Mouse (Mus musculus) embryonic stem cell, embryonic (primary cell): ENCODE measurements at regions not wholly inside any gene's neighbourhood (a gene's known extent, or its start where the extent isn't known, plus 50 kb on each side); places are given as distances from the start of the nearest gene placed in this dataset.

ENCODE experiments used
- CTCF ChIA-PET, 4 experiments: fragments of 300-600 bp in 2 of 4; fragments of 350-600 bp in 2 of 4; sonication (Branson Sonifier 250); formaldehyde crosslinking; loops; one replicate each; lab custom pipeline; 2022; ENCODE audit warnings: inconsistent platforms in 2 of 4; lab: Charles Lee
- POLR2A ChIA-PET, 4 experiments: fragments of 300-600 bp in 2 of 4; fragments of 350-600 bp in 2 of 4; sonication (Branson Sonifier 250); formaldehyde crosslinking; loops; one replicate each; lab custom pipeline; 2022; ENCODE audit warnings: antibody characterized with exemption in 4 of 4, inconsistent platforms in 1 of 4; lab: Charles Lee

- ChIA-PET POLR2A (no interaction called here), CTCF (no interaction called here)
Observed at GRCm38 (mm10) chr10:117459651-117460365, 80.0 kb upstream of the Cpsf6 start.

- ChIA-PET CTCF (interaction anchor here in 1 of 4 experiments (0.6 kb wide), 1 partner anchor 144 kb away, joined by 4 read pairs; no protein-coding TSS in a partner anchor), POLR2A (no interaction called here)
Observed at GRCm38 (mm10) chr10:117459041-117459475, 79.2 kb upstream of the Cpsf6 start.

GRCm38 (mm10) chr10:117458271-117459040, 78.6 kb upstream of the Cpsf6 start:
- POLR2A ChIA-PET = no interaction called here
- CTCF ChIA-PET = interaction anchor here in 1 of 4 experiments (0.6 kb wide), 1 partner anchor 144 kb away, joined by 4 read pairs; no protein-coding TSS in a partner anchor

GRCm38 (mm10) chr10:117457701-117457950, 77.8 kb upstream of the Cpsf6 start:
- ChIA-PET POLR2A (interaction anchor here in 1 of 4 experiments (0.6 to 0.7 kb wide), 2 partner anchors 223 to 252 kb away, joined by 3 read pairs; no protein-coding TSS in a partner anchor), CTCF (interaction anchor here in 2 of 4 experiments (0.7 to 1.1 kb wide), 3 partner anchors 20 to 235 kb away, joined by 3 to 6 read pairs (median 3); no protein-coding TSS in a partner anchor)

GRCm38 (mm10) chr10:117456904-117457700, 77.3 kb upstream of the Cpsf6 start:
- POLR2A ChIA-PET = interaction anchor here in 2 of 4 experiments (0.5 to 0.7 kb wide), 3 partner anchors 86 to 253 kb away, joined by 3 read pairs; no protein-coding TSS in a partner anchor
- CTCF ChIA-PET = interaction anchor here in 3 of 4 experiments (0.6 to 1.3 kb wide), 5 partner anchors 21 to 306 kb away, joined by 3 to 6 read pairs (median 4); partner anchors contain the start of gene Cpm (in 1 of the 3)

- ChIA-PET CTCF (interaction anchor here (0.6 to 2.6 kb wide), 7 partner anchors 173 to 306 kb away, joined by 3 to 11 read pairs (median 4); partner anchors contain the start of gene Cpm (in 1 of the 4)), POLR2A (interaction anchor here in 3 of 4 experiments (0.5 to 1.0 kb wide), 4 partner anchors 10 to 231 kb away, joined by 3 read pairs; no protein-coding TSS in a partner anchor)
Observed at GRCm38 (mm10) chr10:117456427-117456826, 76.6 kb upstream of the Cpsf6 start.

- CTCF ChIA-PET = interaction anchor here (0.6 to 2.6 kb wide), 17 partner anchors 15 to 1341 kb away, joined by 3 to 11 read pairs (median 4); partner anchors contain the start of gene Cpm (in 1 of the 4)
- POLR2A ChIA-PET = interaction anchor here in 3 of 4 experiments (0.5 to 1.4 kb wide), 7 partner anchors 10 to 690 kb away, joined by 3 to 4 read pairs (median 3); no protein-coding TSS in a partner anchor
Observed at GRCm38 (mm10) chr10:117455595-117456302, 75.9 kb upstream of the Cpsf6 start.

GRCm38 (mm10) chr10:117454711-117455591, 75.1 kb upstream of the Cpsf6 start:
- CTCF ChIA-PET = interaction anchor here (0.5 to 2.6 kb wide), 19 partner anchors 16 to 1342 kb away, joined by 3 to 11 read pairs (median 4); no protein-coding TSS in a partner anchor

GRCm38 (mm10) chr10:117454171-117454500, 74.3 kb upstream of the Cpsf6 start:
- POLR2A ChIA-PET = interaction anchor here in 1 of 4 experiments (1.1 kb wide), 1 partner anchor 62 kb away, joined by 3 read pairs; no protein-coding TSS in a partner anchor

More at GRCm38 (mm10) chr10:117454711-117455591, 75.1 kb upstream of the Cpsf6 start:
- POLR2A ChIA-PET = interaction anchor here in 2 of 4 experiments (0.5 to 1.4 kb wide), 6 partner anchors 61 to 895 kb away, joined by 3 to 4 read pairs (median 3); no protein-coding TSS in a partner anchor

GRCm38 (mm10) chr10:117453406-117454170, 73.8 kb upstream of the Cpsf6 start:
- POLR2A ChIA-PET = interaction anchor here in 1 of 4 experiments (0.6 kb wide), 1 partner anchor 232 kb away, joined by 3 read pairs; no protein-coding TSS in a partner anchor

More at GRCm38 (mm10) chr10:117454171-117454500, 74.3 kb upstream of the Cpsf6 start:
- CTCF ChIA-PET = interaction anchor here in 3 of 4 experiments (0.6 to 2.6 kb wide), 7 partner anchors 62 to 224 kb away, joined by 3 to 11 read pairs (median 6); no protein-coding TSS in a partner anchor

GRCm38 (mm10) chr10:117452190-117452950, 72.6 kb upstream of the Cpsf6 start:
- ChIA-PET POLR2A (interaction anchor here in 1 of 4 experiments (0.5 kb wide), 1 partner anchor 231 kb away, joined by 3 read pairs; no protein-coding TSS in a partner anchor), CTCF (no interaction called here)

More at GRCm38 (mm10) chr10:117453406-117454170, 73.8 kb upstream of the Cpsf6 start:
- CTCF ChIA-PET = interaction anchor here in 2 of 4 experiments (0.6 to 2.0 kb wide), 2 partner anchors 63 to 223 kb away, joined by 6 to 8 read pairs; no protein-coding TSS in a partner anchor

GRCm38 (mm10) chr10:117451396-117452185, 71.8 kb upstream of the Cpsf6 start:
- ChIA-PET CTCF (no interaction called here), POLR2A (no interaction called here)

GRCm38 (mm10) chr10:117450631-117451030, 70.8 kb upstream of the Cpsf6 start:
- CTCF ChIA-PET = no interaction called here

GRCm38 (mm10) chr10:117450240-117450569, 70.4 kb upstream of the Cpsf6 start:
- CTCF ChIA-PET = no interaction called here
- POLR2A ChIA-PET = interaction anchor here in 1 of 4 experiments (0.6 kb wide), 1 partner anchor 756 kb away, joined by 3 read pairs; no protein-coding TSS in a partner anchor

More at GRCm38 (mm10) chr10:117450631-117451030, 70.8 kb upstream of the Cpsf6 start:
- POLR2A ChIA-PET = no interaction called here
